In genomic region chr12:34201471-34201870, GRCm38 (mm10) we compare ENCODE assay signal across 16 mouse cellular contexts.
A peak's percentile ranks its signal among the peaks of the same experiment; 100 is the strongest.
DNase-seq lines count a peak whose midpoint lies in the region; ATAC-seq and TF ChIP-seq lines count a peak whose summit lies in the region.
"Had no signal": no experiment of that assay in that cellular context is flagged by ENCODE, and none has a peak within 500 bp of the region (broad histone marks: within the 10 kb centered on the region; RNA-seq: fewer than 3 reads in every experiment).

No protein-coding gene starts in this region.

- no peaks in the 10 kb centered on the region for H3K9me3 ChIP-seq in heart, embryonic 11.5 days (replicated peaks; ENCODE audit: control insufficient read depth, low read length)
- no peaks in the 10 kb centered on the region for H3K9me3 ChIP-seq in lung, postnatal 0 days (ENCODE audit: low read length)
- no peaks in the 10 kb centered on the region for H3K9me3 ChIP-seq in embryonic facial prominence, embryonic 11.5 days (replicated peaks; ENCODE audit: control insufficient read depth, low read length)
- H3K9me3 ChIP-seq in stomach, postnatal 0 days (ENCODE audit: control insufficient read depth, low read length) = no peaks in the 10 kb centered on the region
- no peaks in the 10 kb centered on the region for H3K9me3 ChIP-seq in liver, embryonic 11.5 days (ENCODE audit: control insufficient read depth, low read length)
- H3K9me3 ChIP-seq: heart, embryonic 10.5 days; lung, embryonic 15.5 days had no signal

- H3K4me2 ChIP-seq in heart, embryonic 11.5 days = no peak overlapping the region
- H3K4me2 ChIP-seq in lung, postnatal 0 days (replicated peaks; ENCODE audit: low read depth, low read length) = no peak overlapping the region
- no peak overlapping the region for H3K4me2 ChIP-seq in embryonic facial prominence, embryonic 11.5 days (ENCODE audit: low read depth, low read length)
- H3K4me2 ChIP-seq in stomach, postnatal 0 days (replicated peaks; ENCODE audit: low read depth) = no peak overlapping the region
- H3K4me2 ChIP-seq in liver, embryonic 11.5 days = no peak overlapping the region
- H3K4me2 ChIP-seq: lung, embryonic 15.5 days; midbrain, embryonic 11.5 days had no signal

- no peak overlapping the region for H3K4me3 ChIP-seq in heart, adult 2 months
- no peak overlapping the region for H3K4me3 ChIP-seq in heart, embryonic 11.5 days (ENCODE audit: low read depth, low read length)
- H3K4me3 ChIP-seq in lung, postnatal 0 days (ENCODE audit: low read depth, low read length) = no peak overlapping the region
- H3K4me3 ChIP-seq in lung, adult 2 months (replicated peaks; ENCODE audit: extremely low read depth, low read depth, low read length) = no peak overlapping the region
- H3K4me3 ChIP-seq in embryonic facial prominence, embryonic 11.5 days (ENCODE audit: low read depth, low read length) = no peak overlapping the region
- no peak overlapping the region for H3K4me3 ChIP-seq in stomach, postnatal 0 days (ENCODE audit: low read depth, low read length)
- no peak overlapping the region for H3K4me3 ChIP-seq in liver, embryonic 11.5 days (ENCODE audit: low read depth, low read length)
- H3K4me3 ChIP-seq: heart, embryonic 10.5 days; lung, embryonic 15.5 days had no signal

- no peak for TF ChIP-seq EP300 in heart, adult 2 months (IDR thresholded peaks at IDR 0.05; ENCODE audit: insufficient read depth, low read depth, low read length)
- TF ChIP-seq EP300 in lung, postnatal 0 days (IDR thresholded peaks at IDR 0.05) = no peak
- no peak for TF ChIP-seq EP300 in stomach, postnatal 0 days (optimal IDR thresholded peaks at IDR 0.05)

- H3K79me2 ChIP-seq in heart, adult 2 months (replicated peaks; ENCODE audit: control insufficient read depth, insufficient read depth, low read length) = no peaks in the 10 kb centered on the region

- intact Hi-C loops in heart, adult 2 months (cut with DNase I) = loop anchor here (10.0 kb wide), 1 partner anchor 453 kb away; no protein-coding TSS in a partner anchor

- no peak overlapping the region for H3K9ac ChIP-seq in heart, adult 2 months (ENCODE audit: low read depth, low read length)
- H3K9ac ChIP-seq in heart, embryonic 11.5 days (ENCODE audit: low read depth, low read length) = no peak overlapping the region
- no peak overlapping the region for H3K9ac ChIP-seq in lung, postnatal 0 days (replicated peaks; ENCODE audit: low read depth)
- no peak overlapping the region for H3K9ac ChIP-seq in embryonic facial prominence, embryonic 11.5 days (replicated peaks; ENCODE audit: low read length)
- no peak overlapping the region for H3K9ac ChIP-seq in stomach, postnatal 0 days (ENCODE audit: low read length)
- H3K9ac ChIP-seq in liver, embryonic 11.5 days (ENCODE audit: low read depth, low read length) = no peak overlapping the region
- H3K9ac ChIP-seq: lung, embryonic 15.5 days had no signal

- no peak for ATAC-seq in heart, embryonic 11.5 days (replicated peaks; ENCODE audit: insufficient number of reproducible peaks, low FRiP score, low TSS enrichment)
- no peak for ATAC-seq in lung, postnatal 0 days
- ATAC-seq in embryonic facial prominence, embryonic 11.5 days (replicated peaks; ENCODE audit: insufficient number of reproducible peaks, low FRiP score, low TSS enrichment, low read depth) = no peak
- ATAC-seq in stomach, postnatal 0 days (ENCODE audit: low FRiP score, low TSS enrichment) = no peak
- no peak for ATAC-seq in liver, embryonic 11.5 days (replicated peaks; ENCODE audit: low FRiP score)
- ATAC-seq: hindbrain, postnatal 0 days had no signal

- no peaks in the 10 kb centered on the region for H3K36me3 ChIP-seq in heart, adult 2 months (ENCODE audit: control insufficient read depth, insufficient read depth, low read length)
- H3K36me3 ChIP-seq in heart, embryonic 11.5 days (ENCODE audit: control insufficient read depth, insufficient read depth, low read length) = no peaks in the 10 kb centered on the region
- H3K36me3 ChIP-seq in lung, postnatal 0 days (ENCODE audit: insufficient read depth, low read length) = no peaks in the 10 kb centered on the region
- H3K36me3 ChIP-seq in embryonic facial prominence, embryonic 11.5 days (replicated peaks; ENCODE audit: control insufficient read depth, insufficient read depth, low read depth, low read length) = no peaks in the 10 kb centered on the region
- no peaks in the 10 kb centered on the region for H3K36me3 ChIP-seq in stomach, postnatal 0 days (ENCODE audit: control insufficient read depth, insufficient read depth, low read length)
- no peaks in the 10 kb centered on the region for H3K36me3 ChIP-seq in liver, embryonic 11.5 days (ENCODE audit: control insufficient read depth, insufficient read depth, low read length)
- H3K36me3 ChIP-seq: heart, embryonic 10.5 days; lung, embryonic 15.5 days had no signal

- WGBS in heart, adult 2 months = 78% methylated on average over 3 of the region's 3 CpGs
- 79% methylated on average over 3 of the region's 3 CpGs for WGBS in heart, embryonic 11.5 days (ENCODE audit: insufficient replicate concordance)
- 74% methylated on average over 3 of the region's 3 CpGs for WGBS in lung, postnatal 0 days
- 76% methylated on average over 3 of the region's 3 CpGs for WGBS in lung, adult 2 months
- WGBS in embryonic facial prominence, embryonic 11.5 days = 67% methylated on average over 3 of the region's 3 CpGs
- 86% methylated on average over 3 of the region's 3 CpGs for WGBS in stomach, postnatal 0 days
- WGBS in liver, embryonic 11.5 days = 88% methylated on average over 3 of the region's 3 CpGs

- H3K4me1 ChIP-seq in heart, adult 2 months (ENCODE audit: control insufficient read depth, insufficient read depth, low read length) = no peaks in the 10 kb centered on the region
- no peaks in the 10 kb centered on the region for H3K4me1 ChIP-seq in heart, embryonic 11.5 days (ENCODE audit: control insufficient read depth, insufficient read depth, low read length)
- H3K4me1 ChIP-seq in lung, postnatal 0 days (ENCODE audit: insufficient read depth, low read depth, low read length) = no peaks in the 10 kb centered on the region
- no peaks in the 10 kb centered on the region for H3K4me1 ChIP-seq in lung, adult 2 months (ENCODE audit: control insufficient read depth, insufficient read depth, low read length)
- no peaks in the 10 kb centered on the region; the same call in 1 of the 2 replicates for H3K4me1 ChIP-seq in embryonic facial prominence, embryonic 11.5 days (ENCODE audit: control insufficient read depth, insufficient read depth, low read length)
- H3K4me1 ChIP-seq in stomach, postnatal 0 days (replicated peaks; ENCODE audit: control insufficient read depth, insufficient read depth) = no peaks in the 10 kb centered on the region
- H3K4me1 ChIP-seq in liver, embryonic 11.5 days (replicated peaks; ENCODE audit: control insufficient read depth, insufficient read depth, low read length) = no peaks in the 10 kb centered on the region
- H3K4me1 ChIP-seq: heart, embryonic 10.5 days; lung, embryonic 15.5 days had no signal

- no peak overlapping the region for H3K27ac ChIP-seq in heart, adult 2 months
- no peak overlapping the region for H3K27ac ChIP-seq in heart, embryonic 11.5 days (ENCODE audit: low read depth, low read length)
- no peak overlapping the region for H3K27ac ChIP-seq in lung, postnatal 0 days (ENCODE audit: low read length)
- peak overlapping the region; percentile 72; the same call in 1 of the 2 replicates for H3K27ac ChIP-seq in embryonic facial prominence, embryonic 11.5 days (replicated peaks; ENCODE audit: low read depth, low read length)
- H3K27ac ChIP-seq in stomach, postnatal 0 days (replicated peaks) = no peak overlapping the region
- H3K27ac ChIP-seq in liver, embryonic 11.5 days (ENCODE audit: low read depth, low read length) = no peak overlapping the region
- H3K27ac ChIP-seq: heart, embryonic 10.5 days; hindbrain, postnatal 0 days; lung, embryonic 15.5 days had no signal

- peak; percentile 34 for TF ChIP-seq CTCF in heart, adult 2 months (IDR thresholded peaks at IDR 0.05)
- peak; percentile 42 for TF ChIP-seq CTCF in lung, postnatal 0 days (IDR thresholded peaks at IDR 0.05)
- no peak for TF ChIP-seq CTCF in lung, adult 2 months (IDR thresholded peaks at IDR 0.05; ENCODE audit: insufficient read depth, low read length)
- TF ChIP-seq CTCF in stomach, postnatal 0 days (IDR thresholded peaks at IDR 0.05; ENCODE audit: low read depth) = peak; percentile 42; the same call in 1 of the 2 replicates

- no peak for TF ChIP-seq POLR2A in heart, adult 2 months (IDR thresholded peaks at IDR 0.05; ENCODE audit: insufficient read depth, low read depth, low read length)
- no peak for TF ChIP-seq POLR2A in lung, adult 2 months (IDR thresholded peaks at IDR 0.05; ENCODE audit: borderline replicate concordance, extremely low read depth, low read depth, low read length)

- DNase-seq in heart, adult 2 months = no peak
- no peak for DNase-seq in lung, postnatal 0 days (ENCODE audit: low spot score)
- no peak for DNase-seq in lung, adult 2 months
- DNase-seq in embryonic facial prominence, embryonic 11.5 days (ENCODE audit: low spot score) = peak; percentile 60
- DNase-seq in stomach, postnatal 0 days (ENCODE audit: low spot score) = no peak
- DNase-seq in liver, embryonic 11.5 days (ENCODE audit: low spot score) = no peak
- no peak for DNase-seq in right cerebral cortex, postnatal 4 days
- DNase-seq: cerebellum, adult 9-11 months; kidney, postnatal 36 days; thymus, adult 2 months had no signal

- no peaks in the 10 kb centered on the region for H3K27me3 ChIP-seq in heart, adult 2 months (ENCODE audit: control insufficient read depth, insufficient read depth, low read length)
- H3K27me3 ChIP-seq in heart, embryonic 11.5 days (ENCODE audit: control insufficient read depth, insufficient read depth, low read length) = no peaks in the 10 kb centered on the region
- H3K27me3 ChIP-seq in lung, postnatal 0 days (replicated peaks; ENCODE audit: insufficient read depth, low read length) = no peaks in the 10 kb centered on the region
- H3K27me3 ChIP-seq in embryonic facial prominence, embryonic 11.5 days (ENCODE audit: control insufficient read depth, insufficient read depth, low read length) = no peaks in the 10 kb centered on the region
- no peaks in the 10 kb centered on the region for H3K27me3 ChIP-seq in stomach, postnatal 0 days (ENCODE audit: control insufficient read depth, insufficient read depth, low read length)
- H3K27me3 ChIP-seq in liver, embryonic 11.5 days (replicated peaks; ENCODE audit: control insufficient read depth, insufficient read depth, low read length) = no peaks in the 10 kb centered on the region
- H3K27me3 ChIP-seq: CH12.LX; lung, embryonic 15.5 days had no signal
